Mouse (Mus musculus): ENCODE measurements around the gene Gadd45gip1. TPM values are rescaled to one million over a fixed set of nuclear protein-coding genes. Genes with fewer than 3 reads are reported as not detected.

Gene Gadd45gip1
- polyA plus RNA-seq, 1 experiment from 2014 or later: 61.7 TPM

GRCm38 (mm10) chr8:84788896-84789295, 42.4 kb upstream of the Gadd45gip1 start:
- no peak for ATAC-seq
- Histone ChIP-seq H3K9me3 (no peaks in the 10 kb centered on the region), H3K4me2 (replicated peaks) (no peak overlapping the region), H3K4me1 (replicated peaks) (peaks cover 17% of the 10 kb centered on the region), H3K4me3 (replicated peaks) (no peak overlapping the region), H3K9ac (no peak overlapping the region), H3K27me3 (replicated peaks) (peaks cover 82% of the 10 kb centered on the region), H3K27ac (no peak overlapping the region), H3K36me3 (no peaks in the 10 kb centered on the region)
- 20% methylated on average over 11 of the region's 11 CpGs for WGBS

DNA sequence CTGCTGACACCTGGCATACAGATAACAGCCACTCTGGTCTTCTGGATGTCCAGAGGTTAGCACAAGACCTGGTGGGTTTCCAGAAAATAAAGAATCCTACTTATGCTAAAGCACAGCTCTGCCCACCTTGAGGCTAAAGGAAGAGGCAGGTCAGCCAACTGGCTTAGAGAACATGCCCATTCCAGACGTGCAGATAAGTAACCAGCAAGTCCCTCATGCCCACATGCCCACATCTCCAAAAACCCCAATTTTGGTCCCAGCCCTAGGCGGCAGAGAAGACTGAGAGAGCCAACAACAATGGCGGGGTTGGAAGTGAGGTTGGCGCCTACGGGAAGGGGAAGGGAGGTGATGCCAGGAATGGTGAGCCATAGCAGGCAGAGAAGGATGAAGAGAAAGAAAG, 42.0 kb upstream of the Gadd45gip1 start:
- Histone ChIP-seq H3K4me1 (replicated peaks) (peaks cover 19% of the 10 kb centered on the region), H3K9me3 (no peaks in the 10 kb centered on the region), H3K9ac (no peak overlapping the region), H3K4me2 (replicated peaks) (no peak overlapping the region), H3K27me3 (replicated peaks) (peaks cover 81% of the 10 kb centered on the region), H3K27ac (no peak overlapping the region), H3K4me3 (replicated peaks) (no peak overlapping the region), H3K36me3 (no peaks in the 10 kb centered on the region)
- no peak for ATAC-seq
- 64% methylated on average over 5 of the region's 5 CpGs for WGBS

DNA sequence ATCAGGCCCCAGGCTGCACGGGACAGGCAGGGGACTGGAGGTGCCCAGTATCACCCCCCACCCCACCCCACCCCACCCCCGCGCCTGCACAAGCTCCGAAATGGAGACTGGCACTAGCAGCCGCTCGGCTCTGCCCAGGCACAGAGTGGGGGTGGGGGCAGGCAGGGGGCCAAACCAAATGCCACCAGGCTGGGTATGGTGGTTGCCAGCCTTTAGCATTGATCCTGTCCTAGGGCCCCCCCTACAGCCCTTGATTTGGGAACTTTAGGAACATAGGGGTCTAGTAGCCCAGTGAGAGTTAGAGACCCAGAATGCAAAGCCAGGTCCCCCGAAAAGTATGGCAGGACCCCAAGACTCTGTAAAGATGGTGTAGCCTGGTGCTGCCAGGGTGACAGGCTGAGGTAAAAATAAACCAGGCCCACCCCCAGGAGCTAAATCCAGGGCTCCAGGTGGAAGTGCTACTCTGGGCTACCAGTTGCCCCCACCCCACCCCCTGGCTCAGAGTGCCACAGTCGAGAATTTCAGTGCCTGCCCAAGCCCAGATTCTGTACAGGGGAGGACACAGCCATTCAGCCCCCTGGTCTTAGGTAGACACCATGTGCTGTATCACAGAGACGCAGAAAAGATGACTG, 41.4 kb upstream of the Gadd45gip1 start:
- Histone ChIP-seq H3K4me1 (replicated peaks) (peaks cover 19% of the 10 kb centered on the region), H3K9me3 (no peaks in the 10 kb centered on the region), H3K27me3 (replicated peaks) (peaks cover 79% of the 10 kb centered on the region), H3K4me3 (replicated peaks) (no peak overlapping the region), H3K27ac (no peak overlapping the region), H3K36me3 (no peaks in the 10 kb centered on the region), H3K4me2 (replicated peaks) (no peak overlapping the region), H3K9ac (no peak overlapping the region)
- WGBS: 75% methylated on average over 9 of the region's 9 CpGs
- no peak for ATAC-seq

GRCm38 (mm10) chr8:84790537-84790936, 40.8 kb upstream of the Gadd45gip1 start:
- H3K27me3 ChIP-seq (replicated peaks): peaks cover 76% of the 10 kb centered on the region
- 60% methylated on average over 2 of the region's 2 CpGs for WGBS
- peaks cover 17% of the 10 kb centered on the region for H3K4me1 ChIP-seq (replicated peaks)
- H3K27ac ChIP-seq: no peak overlapping the region
- no peaks in the 10 kb centered on the region for H3K36me3 ChIP-seq
- 0 out of 2 replicates have a peak overlapping the region, but pooled peaks have one; percentile 11 for H3K9ac ChIP-seq
- no peak overlapping the region for H3K4me2 ChIP-seq (replicated peaks)
- no peak overlapping the region for H3K4me3 ChIP-seq (replicated peaks)
- ATAC-seq: no peak
- no peaks in the 10 kb centered on the region for H3K9me3 ChIP-seq

DNA sequence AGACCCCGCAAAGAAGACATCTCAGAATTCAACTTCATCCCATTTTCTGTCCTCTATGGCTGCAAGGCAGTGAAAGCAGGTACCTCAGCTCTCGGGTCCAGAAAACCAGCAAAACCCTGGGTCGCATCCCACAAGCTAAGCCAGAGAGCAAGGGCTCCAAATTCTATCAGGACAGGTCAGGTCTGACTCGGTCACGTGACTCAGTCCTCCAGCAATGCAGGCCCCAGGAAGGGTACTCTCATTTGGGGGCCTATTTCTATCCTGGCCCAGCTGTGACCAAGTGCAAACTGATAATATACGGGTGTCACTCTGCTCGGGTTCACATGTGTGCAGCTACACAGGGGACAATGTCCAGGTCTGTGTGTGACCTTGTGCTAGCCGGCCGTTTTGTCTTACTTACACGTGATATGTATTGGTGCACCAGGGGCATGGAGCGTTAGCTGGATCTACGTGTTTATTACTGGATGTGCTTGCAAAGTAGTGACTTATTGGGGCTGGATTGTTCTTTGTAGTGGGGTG, 38.8 kb upstream of the Gadd45gip1 start:
- no peak for ATAC-seq
- Histone ChIP-seq H3K36me3 (peaks cover 3% of the 10 kb centered on the region; the same call in 1 of the 2 replicates), H3K4me3 (replicated peaks) (no peak overlapping the region), H3K27ac (no peak overlapping the region), H3K9me3 (no peaks in the 10 kb centered on the region), H3K4me2 (replicated peaks) (no peak overlapping the region), H3K9ac (no peak overlapping the region), H3K27me3 (replicated peaks) (peaks cover 76% of the 10 kb centered on the region), H3K4me1 (replicated peaks) (peaks cover 17% of the 10 kb centered on the region)
- 77% methylated on average over 12 of the region's 12 CpGs for WGBS

GRCm38 (mm10) chr8:84793134-84793533, 38.2 kb upstream of the Gadd45gip1 start:
- 82% methylated on average over 9 of the region's 9 CpGs for WGBS
- peaks cover 76% of the 10 kb centered on the region for H3K27me3 ChIP-seq (replicated peaks)
- H3K9ac ChIP-seq: no peak overlapping the region
- peaks cover 20% of the 10 kb centered on the region for H3K4me1 ChIP-seq (replicated peaks)
- H3K4me2 ChIP-seq (replicated peaks): no peak overlapping the region
- H3K27ac ChIP-seq: no peak overlapping the region
- H3K9me3 ChIP-seq: no peaks in the 10 kb centered on the region
- ATAC-seq: no peak
- peaks cover 3% of the 10 kb centered on the region; the same call in 1 of the 2 replicates for H3K36me3 ChIP-seq
- H3K4me3 ChIP-seq (replicated peaks): no peak overlapping the region

- Histone ChIP-seq H3K9me3 (no peaks in the 10 kb centered on the region), H3K27ac (peak overlapping the region; percentile 67; the same call in 1 of the 2 replicates), H3K4me1 (replicated peaks) (peaks cover 27% of the 10 kb centered on the region), H3K4me3 (replicated peaks) (no peak overlapping the region), H3K27me3 (replicated peaks) (peaks cover 76% of the 10 kb centered on the region), H3K9ac (no peak overlapping the region), H3K36me3 (peaks cover 3% of the 10 kb centered on the region; the same call in 1 of the 2 replicates), H3K4me2 (replicated peaks) (peak overlapping the region; percentile 36)
- ATAC-seq: peak; percentile 74
- WGBS: 59% methylated on average over 13 of the region's 13 CpGs
Measured at GRCm38 (mm10) chr8:84793791-84794485, 37.4 kb upstream of the Gadd45gip1 start.

DNA sequence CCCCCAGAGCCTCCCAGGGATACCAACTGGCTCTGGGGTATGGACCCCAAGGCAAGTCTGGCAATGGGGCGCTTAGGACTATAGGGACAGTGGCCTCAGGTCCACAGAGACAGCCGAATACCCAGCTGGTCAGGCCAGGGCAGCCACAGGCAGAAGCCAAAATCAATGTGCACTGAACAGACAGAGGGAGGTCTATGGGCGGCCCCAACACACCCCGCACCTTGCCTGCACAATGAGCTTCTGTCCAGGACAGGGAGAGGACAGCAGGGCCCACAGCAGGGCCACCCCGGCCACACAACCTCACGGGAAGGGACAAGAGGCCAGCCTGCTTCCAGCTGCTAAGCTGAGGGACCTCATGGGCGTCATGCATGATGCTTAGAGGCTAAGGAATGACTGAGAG, 36.8 kb upstream of the Gadd45gip1 start:
- H3K9ac ChIP-seq: no peak overlapping the region
- H3K27ac ChIP-seq: peak overlapping the region; percentile 67; the same call in 1 of the 2 replicates
- H3K27me3 ChIP-seq (replicated peaks): peaks cover 74% of the 10 kb centered on the region
- H3K4me3 ChIP-seq (replicated peaks): no peak overlapping the region
- WGBS: 62% methylated on average over 7 of the region's 7 CpGs
- H3K4me2 ChIP-seq (replicated peaks): peak overlapping the region; percentile 9; the same call in 1 of the 2 replicates
- H3K9me3 ChIP-seq: no peaks in the 10 kb centered on the region
- H3K4me1 ChIP-seq (replicated peaks): peaks cover 31% of the 10 kb centered on the region
- peaks cover 3% of the 10 kb centered on the region; the same call in 1 of the 2 replicates for H3K36me3 ChIP-seq
- ATAC-seq: 0 out of 2 replicates have a peak, but pooled peaks have one; percentile 18

DNA sequence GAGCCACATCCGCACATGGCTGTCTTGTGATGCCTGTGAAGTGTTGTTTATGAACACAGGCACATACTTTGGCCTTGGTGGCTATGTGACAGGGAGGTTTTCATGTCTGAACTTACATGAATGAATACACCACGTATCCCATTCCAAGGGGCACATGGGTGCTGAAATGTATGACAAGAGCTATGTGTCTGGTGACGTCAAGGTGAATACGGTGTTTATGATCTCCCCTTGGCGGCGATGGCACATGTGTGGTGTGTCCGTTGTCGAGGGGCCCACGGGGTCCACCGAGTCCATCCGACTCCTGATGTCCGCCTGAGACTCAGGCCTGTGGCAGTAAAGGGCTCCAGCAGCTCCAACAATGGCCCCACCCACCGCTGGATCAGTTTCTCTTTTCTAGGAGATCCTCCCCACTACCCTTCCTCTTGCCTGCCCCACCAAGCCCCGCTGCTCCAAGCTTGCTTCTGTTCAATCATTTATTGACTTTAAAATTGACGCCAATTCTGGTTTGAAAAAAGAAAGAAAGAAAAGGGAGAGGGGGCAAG, 34.0 kb upstream of the Gadd45gip1 start:
- H3K4me3 ChIP-seq (replicated peaks): no peak overlapping the region
- H3K9ac ChIP-seq: no peak overlapping the region
- no peak for ATAC-seq
- no peak overlapping the region for H3K27ac ChIP-seq
- no peak overlapping the region for H3K4me2 ChIP-seq (replicated peaks)
- H3K9me3 ChIP-seq: no peaks in the 10 kb centered on the region
- H3K27me3 ChIP-seq (replicated peaks): peaks cover 74% of the 10 kb centered on the region
- peaks cover 3% of the 10 kb centered on the region; the same call in 1 of the 2 replicates for H3K36me3 ChIP-seq
- peaks cover 35% of the 10 kb centered on the region for H3K4me1 ChIP-seq (replicated peaks)
- WGBS: 79% methylated on average over 15 of the region's 15 CpGs

DNA sequence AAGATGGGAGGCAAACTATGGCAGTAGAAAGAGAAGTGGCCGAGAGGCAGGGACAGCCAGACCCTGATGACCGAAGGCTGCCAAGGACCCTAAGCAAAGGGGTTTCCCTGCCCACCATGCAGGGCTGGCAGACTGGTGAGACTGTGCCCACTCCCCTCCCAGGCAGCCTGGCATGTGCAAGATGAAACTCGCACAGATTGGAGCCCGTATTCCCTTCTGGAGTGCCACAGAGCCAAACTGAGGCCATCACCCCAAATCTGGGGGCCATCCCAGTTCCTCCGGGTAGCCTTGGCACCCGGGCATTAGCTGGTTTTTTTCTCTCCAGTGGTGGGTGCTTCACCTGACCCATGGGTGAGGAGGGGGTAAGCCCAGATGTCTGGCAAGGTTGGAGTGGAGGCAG, 33.4 kb upstream of the Gadd45gip1 start:
- 72% methylated on average over 6 of the region's 6 CpGs for WGBS
- Histone ChIP-seq H3K9ac (no peak overlapping the region), H3K4me2 (replicated peaks) (peak overlapping the region; percentile 93), H3K27ac (no peak overlapping the region), H3K9me3 (no peaks in the 10 kb centered on the region), H3K36me3 (peaks cover 3% of the 10 kb centered on the region; the same call in 1 of the 2 replicates), H3K4me1 (replicated peaks) (peaks cover 35% of the 10 kb centered on the region), H3K4me3 (replicated peaks) (no peak overlapping the region), H3K27me3 (replicated peaks) (peaks cover 76% of the 10 kb centered on the region)
- no peak for ATAC-seq

DNA sequence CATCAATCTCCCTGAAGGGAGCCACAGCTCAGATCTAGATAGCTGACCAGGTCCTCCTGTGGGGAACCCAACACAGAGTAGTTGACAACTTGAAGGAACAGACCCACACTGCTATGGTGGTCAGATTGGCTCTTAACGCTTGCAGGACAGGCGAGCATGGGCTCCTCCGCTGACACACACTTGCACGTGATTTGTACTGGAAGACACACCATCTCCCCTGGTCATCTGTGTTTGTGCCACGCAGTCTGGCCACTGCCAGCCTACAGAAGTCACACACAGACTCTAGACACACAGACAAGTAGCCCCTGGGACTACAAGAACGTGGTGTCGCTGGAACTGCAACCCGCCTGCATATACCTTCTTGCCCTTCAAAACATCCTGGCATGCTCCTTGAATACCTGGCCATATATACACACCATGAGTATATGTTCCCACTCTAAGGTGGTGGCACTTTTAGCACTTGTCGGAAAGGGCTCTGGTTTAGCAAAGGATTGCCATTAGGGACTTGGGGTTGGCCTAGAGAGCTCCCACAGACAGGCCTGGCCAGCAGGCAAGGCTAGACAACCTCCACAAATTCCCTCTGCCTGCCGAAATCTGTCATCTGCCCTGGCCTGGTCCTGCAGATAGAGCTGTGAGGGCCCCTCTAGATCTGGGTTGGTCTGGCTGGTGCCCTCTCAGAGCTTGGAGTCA, 32.7 kb upstream of the Gadd45gip1 start:
- 53% methylated on average over 10 of the region's 10 CpGs for WGBS
- H3K9ac ChIP-seq: peak overlapping the region; percentile 83
- peak overlapping the region; percentile 70 for H3K4me3 ChIP-seq (replicated peaks)
- H3K27me3 ChIP-seq (replicated peaks): peaks cover 79% of the 10 kb centered on the region
- H3K4me2 ChIP-seq (replicated peaks): peak overlapping the region; percentile 93
- H3K36me3 ChIP-seq: peaks cover 3% of the 10 kb centered on the region; the same call in 1 of the 2 replicates
- H3K27ac ChIP-seq: no peak overlapping the region
- no peak for ATAC-seq
- H3K4me1 ChIP-seq (replicated peaks): peaks cover 34% of the 10 kb centered on the region
- H3K9me3 ChIP-seq: no peaks in the 10 kb centered on the region
